Mouse (Mus musculus): ENCODE data around the gene Tuba3b.

DNA sequence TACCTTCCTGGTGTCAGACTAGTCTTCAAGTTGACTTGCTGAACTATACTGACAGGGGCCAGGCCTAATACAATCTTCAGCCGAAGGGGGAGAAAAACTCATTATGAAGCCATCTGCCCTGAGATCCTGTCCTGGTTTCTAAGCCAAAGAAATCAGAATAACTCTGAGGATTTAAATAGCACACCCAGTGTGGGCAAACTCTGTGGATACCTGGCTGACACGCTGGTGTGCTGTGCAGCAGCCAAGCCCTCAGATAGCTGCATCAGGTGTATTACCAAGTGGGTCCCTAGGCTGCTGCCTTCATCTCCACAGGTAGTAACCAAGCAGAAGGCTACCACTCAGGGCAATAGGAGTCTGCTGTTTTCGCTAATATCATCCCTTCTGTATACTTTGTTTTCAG, 2.9 kb upstream of the Tuba3b start:
- TF ChIP-seq CTCF (conservative IDR thresholded peaks at IDR 0.05; ENCODE audit: insufficient read depth, insufficient read length, low read depth, low read length) (no peak), POLR2A (IDR thresholded peaks at IDR 0.05; ENCODE audit: low read depth, low read length) (no peak)

Measured in kidney, adult 2 months (tissue).